Mouse (Mus musculus): ENCODE measurements around the gene Lrrn4cl.

DNA sequence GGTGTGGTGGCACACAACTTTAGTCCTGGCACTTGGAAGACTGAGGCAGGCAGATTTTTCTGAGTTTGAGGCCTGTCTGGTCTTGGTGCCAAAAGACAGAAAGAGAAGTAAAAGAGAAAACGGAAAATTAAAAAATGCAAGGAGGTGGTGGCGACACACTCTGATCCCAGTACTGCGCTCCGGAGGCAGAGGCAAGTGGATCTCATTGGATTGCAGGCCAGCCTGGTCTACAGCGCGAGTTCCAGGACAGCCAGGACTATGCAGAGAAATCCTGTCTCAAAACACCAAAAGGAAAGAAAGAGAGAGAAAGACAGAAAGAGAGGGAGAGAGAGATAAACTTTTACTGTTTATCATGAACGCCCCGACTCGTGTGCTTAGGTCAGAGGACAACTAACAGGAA is 20.3 kb downstream of the Lrrn4cl start:
- TF ChIP-seq POLR2A (IDR thresholded peaks at IDR 0.05; ENCODE audit: low read depth, low read length): no peak
- TF ChIP-seq CTCF (conservative IDR thresholded peaks at IDR 0.05; ENCODE audit: insufficient read depth, insufficient read length, low read depth, low read length): no peak

All from kidney, adult 2 months (tissue).